Mouse (Mus musculus) gastrocnemius, postnatal 36 days (tissue): ENCODE results near the gene Slc22a4. TPM values are rescaled to one million over a fixed set of nuclear protein-coding genes. Genes with fewer than 3 reads are reported as not detected.
"Not testable (repeated sequence)": the region's sequence is repeated elsewhere in the genome, so short reads cannot be mapped to it uniquely, and the experiment has no call there.

Source experiments
- DNase-seq, 2 experiments: peaks; one replicate each; pipeline ENCODE4 v3.0.0; 2022
- intact Hi-C: fragments of 180-260 bp; cut with DNase I; formaldehyde crosslinking; loops from one replicate; pipeline ENCODE4 v1.15.1; 2025
- total RNA-seq, 2 experiments: library from RNA; stranded (reverse); gene quantifications; 2 replicates each; pipeline ENCODE4 v1.2.3; 2021

The Slc22a4 gene
- total RNA-seq, 2 experiments from 2014 or later, result 2.1 to 2.8 TPM

- DNase-seq, result no peak
- intact Hi-C loops, result no loop called here
Measured at GRCm38 (mm10) chr11:54058056-54058617, 30.2 kb upstream of the Slc22a4 start.

GRCm38 (mm10) chr11:54057428-54057827 lies 29.5 kb upstream of the Slc22a4 start:
- intact Hi-C loops, result no loop called here
- no peak for DNase-seq

DNA sequence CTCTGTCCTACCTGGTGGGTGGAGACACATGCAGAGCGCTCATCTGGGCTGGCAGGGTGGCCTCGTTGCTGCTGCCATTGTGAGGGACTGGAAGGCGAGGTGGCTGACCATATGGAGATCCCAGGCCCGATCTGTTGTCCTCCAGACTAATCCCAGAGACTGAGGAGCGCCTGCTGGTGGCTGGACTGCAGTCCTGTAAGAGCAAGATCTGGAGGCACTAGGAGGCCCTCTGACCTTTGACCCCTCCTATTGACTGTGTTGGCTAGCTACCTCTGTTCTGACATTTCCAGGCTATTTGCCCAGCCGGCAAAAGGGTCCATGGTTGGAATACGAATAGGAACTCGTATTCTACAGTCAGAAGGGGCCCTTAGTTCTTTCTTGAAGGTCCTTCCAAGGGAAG lies 28.2 kb upstream of the Slc22a4 start:
- intact Hi-C loops, result no loop called here

GRCm38 (mm10) chr11:54054257-54054656 lies 26.4 kb upstream of the Slc22a4 start:
- intact Hi-C loops, result loop anchor here (1.0 to 5.0 kb wide), 3 partner anchors 33 to 122 kb away; no protein-coding TSS in a partner anchor
- DNase-seq, result no peak

More for the DNA sequence above, 28.2 kb upstream of the Slc22a4 start:
- no peak for DNase-seq

- no peak for DNase-seq
- intact Hi-C loops, result loop anchor here (5.0 kb wide), 2 partner anchors 34 to 121 kb away; no protein-coding TSS in a partner anchor
Measured at GRCm38 (mm10) chr11:54053090-54053489, 25.2 kb upstream of the Slc22a4 start.

- intact Hi-C loops, result loop anchor here (5.0 kb wide), 2 partner anchors 35 to 120 kb away; no protein-coding TSS in a partner anchor
Measured at GRCm38 (mm10) chr11:54052128-54052527, 24.2 kb upstream of the Slc22a4 start.

DNA sequence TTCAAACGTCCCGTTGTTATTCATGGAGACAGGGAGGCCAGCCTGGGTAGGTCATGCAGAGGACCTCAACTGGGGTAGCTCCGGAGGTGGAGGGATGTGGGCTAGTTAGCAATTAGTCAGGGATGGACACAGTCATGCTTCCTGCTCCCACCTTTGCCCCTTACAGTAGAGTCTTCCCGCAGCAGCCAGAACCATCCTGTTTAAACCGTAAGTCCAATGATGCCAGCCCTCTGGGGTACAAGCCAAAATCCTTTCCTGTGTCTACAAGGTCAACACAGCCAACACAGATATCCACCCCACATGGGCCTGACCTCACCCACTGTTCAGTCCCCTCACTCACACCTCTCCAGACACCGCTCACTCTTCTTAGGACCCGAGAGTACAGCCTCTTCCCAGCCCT lies 23.3 kb upstream of the Slc22a4 start:
- intact Hi-C loops, result loop anchor here (5.0 kb wide), 2 partner anchors 36 to 119 kb away; no protein-coding TSS in a partner anchor
- DNase-seq, result no peak

More at GRCm38 (mm10) chr11:54052128-54052527, 24.2 kb upstream of the Slc22a4 start:
- DNase-seq, result no peak

GRCm38 (mm10) chr11:54050205-54050604 lies 22.3 kb upstream of the Slc22a4 start:
- DNase-seq, result no peak
- intact Hi-C loops, result loop anchor here (5.0 kb wide), 2 partner anchors 37 to 118 kb away; no protein-coding TSS in a partner anchor

DNA sequence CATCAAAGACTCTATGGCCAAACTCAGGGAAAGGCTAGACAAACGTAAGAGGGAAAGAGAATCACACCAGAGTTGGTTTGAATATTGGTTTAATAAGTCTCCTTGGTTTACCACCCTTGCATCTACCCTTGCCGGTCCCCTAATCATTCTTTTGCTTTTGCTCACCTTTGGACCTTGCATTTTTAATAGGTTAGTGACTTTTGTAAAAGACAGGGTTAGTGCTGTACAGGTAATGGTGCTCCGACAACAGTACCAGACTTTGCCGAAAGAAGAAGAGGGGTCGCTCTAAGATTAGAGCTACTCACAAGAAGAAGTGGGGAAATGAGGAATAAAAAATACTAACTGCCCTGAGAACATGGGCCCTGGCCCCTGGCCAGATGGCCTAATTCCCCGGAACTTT lies 12.8 kb upstream of the Slc22a4 start:
- DNase-seq, result no peak
- intact Hi-C loops, result no loop called here

DNA sequence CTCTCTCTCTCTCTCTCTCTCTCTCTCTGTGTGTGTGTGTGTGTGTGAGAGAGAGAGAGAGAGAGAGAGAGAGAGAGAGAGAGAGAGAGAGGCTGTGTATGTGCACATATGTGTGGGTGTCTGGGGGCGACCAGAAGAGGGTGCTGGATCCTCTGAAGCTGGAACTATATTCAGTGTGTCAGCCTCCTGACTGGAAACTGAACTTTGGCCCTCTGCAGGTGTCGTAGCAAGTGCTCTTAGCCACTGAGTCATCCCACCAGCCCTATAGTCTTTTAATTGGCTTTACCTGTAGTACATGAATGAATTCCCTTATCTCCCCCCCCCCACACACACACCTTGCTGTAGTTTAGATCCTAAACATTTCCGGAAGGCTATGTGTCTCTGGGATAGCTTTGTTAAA lies 5.0 kb upstream of the Slc22a4 start:
- DNase-seq, intact Hi-C loops: not testable (repeated sequence)

DNA sequence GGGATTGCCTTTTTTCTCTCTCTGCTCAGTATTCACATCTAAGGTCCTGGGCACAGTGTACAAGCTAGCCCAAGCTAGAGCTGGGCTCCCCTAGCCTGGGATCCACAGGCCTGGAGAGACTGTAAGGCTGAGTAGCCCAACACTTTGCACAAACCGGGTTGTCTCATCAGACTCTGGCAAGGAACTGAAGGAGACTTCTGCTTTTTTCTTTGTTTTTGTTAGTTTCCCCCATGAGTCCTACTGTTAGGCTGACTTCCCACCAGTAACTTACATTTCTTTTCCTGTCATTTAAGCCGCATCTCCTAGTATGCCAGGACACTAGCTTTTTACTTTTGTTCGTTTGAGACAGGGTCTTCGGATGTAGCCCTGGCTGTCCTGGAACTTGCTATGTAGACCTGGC lies 1.1 kb upstream of the Slc22a4 start:
- DNase-seq, result no peak
- intact Hi-C loops, result no loop called here

- DNase-seq, result no peak
- intact Hi-C loops, result no loop called here
Measured at GRCm38 (mm10) chr11:54027131-54028043, 503 bp downstream of the Slc22a4 start.

- intact Hi-C loops, result no loop called here
- DNase-seq, result no peak
Measured at GRCm38 (mm10) chr11:54026491-54027041, 1.3 kb downstream of the Slc22a4 start.

DNA sequence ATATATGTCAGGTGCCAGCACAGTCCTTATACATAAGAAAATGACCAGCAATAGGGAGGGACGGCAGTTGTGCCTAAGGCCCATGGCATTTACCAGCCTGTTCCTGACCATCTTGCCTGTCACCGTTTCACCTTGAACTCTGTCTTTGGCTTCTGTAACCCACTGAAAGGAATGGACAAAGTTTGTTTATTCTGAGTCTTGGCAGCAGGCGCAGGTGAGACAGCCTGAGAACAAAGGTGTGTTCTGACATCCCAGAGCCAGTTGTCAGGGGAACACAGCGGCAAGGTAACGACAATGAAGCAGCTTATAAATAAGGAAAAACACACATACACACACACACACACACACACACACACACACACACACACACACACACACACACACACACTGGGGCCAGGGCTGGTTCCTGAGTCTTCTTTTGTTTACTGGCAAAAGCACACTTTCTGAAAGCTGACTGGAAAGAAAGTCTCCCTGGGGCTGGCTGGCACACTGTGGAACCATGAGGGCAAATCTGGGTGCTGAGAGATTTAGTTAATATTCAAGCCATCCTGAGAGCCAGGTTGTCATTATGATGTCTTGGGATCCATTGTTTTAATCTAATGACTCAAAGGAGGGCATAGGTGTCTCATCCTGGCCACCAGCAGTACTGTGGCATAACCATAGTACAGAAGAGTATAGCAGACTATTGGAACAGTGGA lies 6.3 kb downstream of the Slc22a4 start:
- intact Hi-C loops, result no loop called here
- no peak for DNase-seq

DNA sequence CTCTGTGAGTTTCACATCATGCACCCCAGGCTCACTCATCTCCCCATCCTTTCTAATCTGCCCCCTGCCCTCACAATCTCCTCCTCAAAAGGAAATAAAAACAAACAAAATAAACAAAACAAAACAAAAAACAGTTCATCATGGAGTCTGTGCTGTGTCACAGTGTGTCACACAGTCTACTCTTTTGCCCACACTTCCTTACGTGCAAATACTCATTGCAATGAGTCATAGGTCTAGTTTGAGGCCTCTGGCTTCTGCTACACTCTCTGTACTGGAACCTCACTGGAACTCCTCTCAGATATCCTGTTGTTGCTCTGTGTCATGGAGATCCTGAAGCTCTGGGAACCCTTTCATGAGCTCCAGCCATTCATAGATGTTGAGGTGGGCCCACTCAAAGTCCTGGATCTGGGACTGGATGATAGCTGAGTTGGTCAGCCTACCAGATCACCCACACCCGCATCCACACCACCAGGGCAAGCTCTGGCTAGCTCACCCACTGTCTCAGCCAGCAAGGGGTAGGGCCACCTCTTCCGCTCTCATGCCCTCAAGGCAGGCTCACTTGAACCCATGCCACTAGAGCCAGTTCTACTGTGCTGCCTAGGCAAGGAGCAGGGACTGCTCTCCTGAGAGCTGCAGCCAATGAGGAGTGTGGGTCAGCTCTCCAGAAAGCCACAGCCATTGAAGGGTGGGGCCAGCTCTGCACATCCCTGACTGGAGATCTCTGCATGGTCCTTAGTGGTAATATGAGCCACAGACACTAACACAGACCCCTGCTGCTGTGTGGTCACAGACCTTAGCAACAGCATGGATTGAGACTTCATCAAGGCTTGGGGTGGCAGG lies 8.8 kb downstream of the Slc22a4 start:
- DNase-seq, result no peak
- intact Hi-C loops, result no loop called here

GRCm38 (mm10) chr11:54017596-54017995 lies 10.3 kb downstream of the Slc22a4 start:
- DNase-seq, result no peak
- intact Hi-C loops, result no loop called here

- no peak for DNase-seq
- intact Hi-C loops, result no loop called here
Measured at GRCm38 (mm10) chr11:54016051-54016450, 11.8 kb downstream of the Slc22a4 start.

DNA sequence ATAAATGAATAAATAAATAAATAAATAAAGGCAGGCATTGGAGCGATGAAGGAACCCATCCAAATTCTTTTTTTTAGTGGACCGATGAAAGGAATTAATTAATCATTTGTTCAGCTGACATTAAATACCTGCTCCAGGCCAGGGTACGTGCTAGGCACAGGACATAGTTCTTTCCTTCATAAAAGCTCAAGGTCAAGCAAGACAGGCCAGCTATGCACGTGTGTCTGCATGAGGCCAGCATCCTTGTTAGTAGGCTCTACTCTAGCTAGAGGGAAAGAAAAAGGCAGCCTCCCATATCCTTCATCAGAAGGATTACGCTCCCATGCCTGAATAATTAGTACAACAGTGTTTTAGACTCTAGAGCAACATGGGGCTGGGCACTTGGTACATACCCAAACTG lies 14.9 kb downstream of the Slc22a4 start:
- no peak for DNase-seq
- intact Hi-C loops, result no loop called here

DNA sequence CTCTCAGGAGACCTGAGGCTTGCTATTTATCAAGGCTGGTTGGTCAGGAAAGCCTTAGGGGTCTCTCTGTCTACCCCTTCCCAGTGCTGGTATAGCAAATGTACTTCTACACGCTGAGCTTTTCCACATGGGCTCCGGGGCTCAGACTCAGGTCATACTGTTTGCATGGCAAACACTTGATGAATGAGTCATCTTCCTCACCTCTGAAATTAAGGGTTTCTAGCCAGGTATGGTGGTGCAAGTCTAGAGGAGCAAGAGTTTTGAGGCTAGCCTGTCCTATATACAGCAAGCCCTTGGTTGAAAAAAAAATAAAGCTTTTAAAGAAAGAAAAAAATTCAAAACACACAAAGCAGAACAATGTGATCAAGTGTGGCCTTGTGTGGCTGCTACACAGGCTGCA lies 16.6 kb downstream of the Slc22a4 start:
- intact Hi-C loops, result no loop called here
- DNase-seq, result no peak
